Mouse (Mus musculus) hindbrain, embryonic 13.5 days (tissue): ENCODE measurements at regions not wholly inside any gene's neighbourhood (a gene's known extent, or its start where the extent isn't known, plus 50 kb on each side); places are given as distances from the start of the nearest gene placed in this dataset.

ENCODE experiments used
- ATAC-seq: fragments of 200-750 bp; cut with Nextera tagmentation; 2 replicates; pipeline ENCODE4 v1.8.0; 2017; ENCODE audit warnings: moderate TSS enrichment; ENCODE audit not compliant: low FRiP score
- H3K27ac ChIP-seq: fragments of 300-500 bp; sonication (generic); 2 replicates; pipeline ENCODE4 v1.5.1; 2015; ENCODE audit warnings: inconsistent platforms, mild to moderate bottlenecking, moderate library complexity
- H3K27me3 ChIP-seq: fragments of 300-500 bp; sonication (generic); 2 replicates; pipeline ENCODE4 v1.6.1; 2015; ENCODE audit warnings: mild to moderate bottlenecking, inconsistent platforms
- H3K36me3 ChIP-seq: fragments of 300-500 bp; sonication (generic); 2 replicates; pipeline ENCODE4 v1.6.1; 2015; ENCODE audit warnings: mild to moderate bottlenecking, inconsistent platforms
- H3K4me1 ChIP-seq: fragments of 300-500 bp; sonication (generic); replicated peaks from 2 replicates; pipeline ENCODE4 v1.6.1; 2015; ENCODE audit warnings: inconsistent platforms
- H3K4me2 ChIP-seq: fragments of 300-500 bp; sonication (generic); 2 replicates; pipeline ENCODE4 v1.6.1; 2015; ENCODE audit warnings: inconsistent platforms, mild to moderate bottlenecking, moderate library complexity
- H3K4me3 ChIP-seq: fragments of 300-500 bp; sonication (generic); 2 replicates; pipeline ENCODE4 v1.5.1; 2015; ENCODE audit warnings: mild to moderate bottlenecking, inconsistent platforms
- H3K9ac ChIP-seq: fragments of 300-500 bp; sonication (generic); 2 replicates; pipeline ENCODE4 v1.6.1; 2015; ENCODE audit warnings: mild to moderate bottlenecking, inconsistent platforms
- H3K9me3 ChIP-seq: fragments of 300-500 bp; sonication (generic); 2 replicates; pipeline ENCODE4 v1.6.1; 2016; ENCODE audit warnings: inconsistent platforms
- WGBS: fragments of 180-500 bp; shearing (Covaris S2); methylation state at CpG from one replicate; pipeline ENCODE4 v1.1.7; 2015; 5-methylcytosine and 5-hydroxymethylcytosine counted together

DNA sequence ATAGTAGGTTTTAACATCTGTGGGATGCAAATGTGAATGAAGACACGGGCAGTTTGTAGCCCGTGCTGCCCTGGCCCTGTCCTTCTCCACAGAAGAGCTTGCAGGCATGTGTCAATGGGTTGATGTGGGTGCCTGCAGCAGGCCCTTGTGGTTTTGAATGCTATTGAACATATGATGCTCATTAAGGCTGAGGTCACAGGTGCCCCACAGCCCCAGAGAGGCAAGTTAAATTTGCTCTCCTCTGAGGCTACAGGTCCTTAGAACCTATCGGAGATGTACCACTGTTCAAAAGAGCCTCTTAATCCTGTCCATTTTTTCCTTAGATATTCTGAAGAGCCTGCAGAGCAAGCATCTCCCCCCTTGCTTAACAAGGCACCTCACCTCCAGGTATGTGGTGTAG lies 71.7 kb upstream of the Dlg1 start:
- no peaks in the 10 kb centered on the region for H3K27me3 ChIP-seq
- 47% methylated on average over 3 of the region's 3 CpGs for WGBS
- H3K4me3 ChIP-seq, result no peak overlapping the region
- ATAC-seq, result peak; percentile 27
- H3K9me3 ChIP-seq, result no peaks in the 10 kb centered on the region
- H3K27ac ChIP-seq, result peak overlapping the region; percentile 90
- peaks cover 45% of the 10 kb centered on the region for H3K4me1 ChIP-seq
- H3K4me2 ChIP-seq, result peak overlapping the region; percentile 30
- H3K36me3 ChIP-seq, result no peaks in the 10 kb centered on the region
- no peak overlapping the region for H3K9ac ChIP-seq

DNA sequence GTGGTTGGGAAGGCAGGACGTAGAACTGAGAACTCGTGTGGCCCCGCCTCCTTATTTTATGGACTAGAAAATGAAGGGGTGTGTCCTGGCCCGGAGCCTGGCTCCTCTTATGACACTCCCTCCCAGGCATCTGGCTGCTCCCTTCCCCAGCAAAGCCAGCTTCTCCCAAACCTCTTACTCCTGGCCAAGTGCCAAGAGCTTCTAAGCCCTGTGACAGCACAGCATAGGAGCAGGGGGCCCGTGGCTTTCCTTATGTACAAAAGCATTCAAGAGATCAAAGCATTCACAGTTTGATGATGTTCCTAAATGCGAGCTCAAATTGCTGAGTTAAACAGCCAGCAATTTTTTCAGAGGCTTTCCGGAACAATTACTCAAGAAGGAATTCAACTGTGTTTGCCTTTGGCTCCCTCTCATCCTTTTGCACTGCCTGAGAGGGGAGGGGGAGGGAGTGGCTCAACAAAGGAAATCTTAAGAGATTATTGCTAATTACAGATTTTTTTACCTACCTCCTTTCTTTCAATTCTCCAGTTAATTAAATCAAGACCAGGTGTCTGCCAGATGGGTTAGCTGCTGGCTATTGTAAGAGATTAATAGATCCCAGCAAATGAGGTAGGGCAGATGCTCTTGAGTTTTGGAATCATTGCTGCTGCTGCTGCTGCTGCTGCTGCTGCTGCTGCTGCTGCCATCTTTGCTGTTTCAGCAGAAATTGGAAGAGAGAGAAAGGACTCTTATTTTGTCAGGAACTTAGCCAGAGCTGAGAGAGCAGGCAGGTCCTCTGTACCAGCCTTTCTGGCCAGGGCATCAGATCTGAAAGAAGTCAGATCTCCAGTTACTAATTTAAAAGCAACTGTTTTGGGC lies 71.0 kb upstream of the Dlg1 start:
- Histone ChIP-seq H3K9ac (peak overlapping the region; percentile 24; the same call in 1 of the 2 replicates), H3K9me3 (no peaks in the 10 kb centered on the region), H3K27ac (peak overlapping the region; percentile 90), H3K4me2 (peak overlapping the region; percentile 30), H3K4me1 (peaks cover 45% of the 10 kb centered on the region), H3K36me3 (no peaks in the 10 kb centered on the region), H3K27me3 (no peaks in the 10 kb centered on the region), H3K4me3 (no peak overlapping the region)
- peak; percentile 95 for ATAC-seq
- WGBS, result 8% methylated on average over 7 of the region's 7 CpGs

DNA sequence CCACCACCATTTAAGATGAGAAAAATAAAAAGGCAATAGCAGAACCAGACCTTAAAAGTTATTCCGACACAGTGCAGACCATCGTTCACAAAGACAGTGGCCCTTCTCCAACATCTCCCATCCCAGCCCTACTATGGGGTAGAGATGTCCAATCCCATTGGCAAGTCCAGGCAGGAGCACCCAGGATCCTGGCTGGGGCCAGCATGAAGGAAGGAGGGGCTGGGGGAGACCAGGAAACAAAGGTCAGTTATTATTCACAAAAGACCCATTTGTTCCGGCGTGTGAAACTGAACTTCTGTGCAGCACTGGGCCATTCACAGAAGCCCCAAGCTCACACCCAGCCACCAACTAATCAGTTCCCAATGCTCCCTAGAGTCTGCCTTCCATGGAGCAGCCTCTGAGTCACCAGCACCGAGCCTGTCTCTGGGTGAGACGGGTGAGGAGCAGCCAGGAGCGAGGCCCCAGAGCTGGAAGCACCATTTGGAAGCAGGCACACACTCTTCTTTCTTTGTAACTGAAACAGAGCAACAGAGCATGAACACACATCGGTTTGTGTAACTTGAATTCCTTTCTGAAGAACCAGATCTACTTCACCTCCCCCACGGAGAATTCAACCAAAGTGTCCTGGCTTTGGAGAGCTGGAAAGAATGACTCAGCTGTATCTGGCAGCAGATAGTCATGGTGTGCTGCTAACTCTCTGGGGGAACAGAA lies 70.1 kb upstream of the Dlg1 start:
- WGBS, result 26% methylated on average over 9 of the region's 9 CpGs
- ATAC-seq, result peak; percentile 46; the same call in 1 of the 2 replicates
- H3K9ac ChIP-seq, result 0 out of 2 replicates have a peak overlapping the region, but pooled peaks have one; percentile 24

DNA sequence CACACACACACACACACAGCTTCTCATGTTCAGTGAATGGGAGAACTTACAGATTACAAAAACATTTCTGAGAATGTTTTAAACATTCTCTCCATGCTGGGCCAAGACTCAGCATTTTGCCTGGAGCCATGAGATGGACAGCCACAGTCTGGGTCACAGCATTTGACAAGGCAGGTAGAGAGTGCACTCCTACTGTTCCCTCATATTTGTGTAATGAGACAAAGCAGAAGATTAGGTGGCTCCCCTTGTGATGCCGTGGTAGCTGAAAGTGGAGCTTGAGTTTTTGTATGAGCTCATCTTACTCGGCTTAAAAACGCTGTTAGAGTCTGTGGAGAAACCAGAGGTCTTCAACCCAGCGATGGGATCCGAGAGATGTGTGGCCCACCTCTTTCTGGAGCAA lies 65.3 kb upstream of the Dlg1 start:
- Histone ChIP-seq H3K9ac (no peak overlapping the region), H3K27ac (no peak overlapping the region), H3K4me3 (no peak overlapping the region), H3K9me3 (no peaks in the 10 kb centered on the region), H3K36me3 (no peaks in the 10 kb centered on the region), H3K4me1 (peaks cover 11% of the 10 kb centered on the region), H3K4me2 (no peak overlapping the region), H3K27me3 (no peaks in the 10 kb centered on the region)
- 91% methylated on average over 5 of the region's 5 CpGs for WGBS
- ATAC-seq, result no peak

More for the DNA sequence above, 70.1 kb upstream of the Dlg1 start:
- Histone ChIP-seq H3K36me3 (no peaks in the 10 kb centered on the region), H3K4me2 (peak overlapping the region; percentile 30), H3K9me3 (no peaks in the 10 kb centered on the region), H3K4me1 (peaks cover 45% of the 10 kb centered on the region), H3K27ac (peak overlapping the region; percentile 90), H3K4me3 (no peak overlapping the region), H3K27me3 (no peaks in the 10 kb centered on the region)

DNA sequence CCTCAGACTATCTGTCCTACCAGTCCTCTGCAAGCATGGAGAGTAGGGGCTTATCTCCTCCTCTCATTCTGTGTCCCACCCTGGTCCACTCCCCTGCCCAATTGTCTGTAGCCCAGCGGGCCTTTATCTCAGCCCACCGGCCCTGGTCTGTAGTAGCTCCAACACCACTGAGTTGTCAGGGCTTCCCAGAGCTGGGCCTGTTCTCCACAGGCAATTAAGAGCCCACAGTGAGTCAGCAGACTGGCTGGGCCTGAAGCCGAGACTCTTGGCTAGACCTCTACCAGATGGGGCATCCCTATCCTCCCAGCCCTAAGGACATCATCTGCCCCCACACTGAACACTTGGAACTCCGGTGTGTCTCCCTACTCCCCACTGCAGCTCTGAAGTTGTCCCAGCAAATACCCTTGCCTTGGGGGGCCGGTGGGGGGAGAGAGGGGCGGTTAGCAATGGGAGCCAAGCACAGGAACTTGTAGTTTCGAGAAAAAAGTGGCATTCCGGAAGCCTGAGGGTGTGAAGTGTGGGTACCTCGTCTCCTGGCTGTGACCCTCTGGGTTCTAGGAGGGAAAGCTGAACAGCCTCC lies 64.7 kb upstream of the Dlg1 start:
- no peak overlapping the region for H3K9ac ChIP-seq
- 86% methylated on average over 9 of the region's 9 CpGs for WGBS
- H3K4me1 ChIP-seq, result peaks cover 5% of the 10 kb centered on the region
- H3K27me3 ChIP-seq, result no peaks in the 10 kb centered on the region
- no peaks in the 10 kb centered on the region for H3K36me3 ChIP-seq
- H3K9me3 ChIP-seq, result no peaks in the 10 kb centered on the region
- H3K27ac ChIP-seq, result no peak overlapping the region
- no peak overlapping the region for H3K4me2 ChIP-seq
- ATAC-seq, result no peak
- H3K4me3 ChIP-seq, result no peak overlapping the region

DNA sequence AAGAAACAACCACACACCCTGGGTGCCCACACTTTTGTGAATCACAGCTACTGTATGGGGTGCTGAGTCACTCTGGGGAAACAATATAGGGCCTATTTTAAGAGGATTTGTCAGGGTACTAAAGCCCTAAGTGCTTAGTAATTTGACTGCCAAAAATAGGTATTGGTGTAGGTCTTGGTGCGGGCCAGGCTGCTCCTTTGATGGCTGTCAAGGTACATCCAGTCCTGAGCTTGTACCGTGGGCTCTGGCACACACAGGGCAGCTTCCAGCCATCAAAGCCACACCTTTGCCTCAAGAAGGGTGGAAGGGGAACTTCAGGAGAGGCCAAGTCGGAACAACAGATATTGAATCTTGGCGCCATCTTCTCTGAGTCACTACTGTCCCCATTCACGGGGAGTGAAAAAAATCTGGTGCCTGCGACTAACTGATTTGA lies 64.2 kb upstream of the Dlg1 start:
- Histone ChIP-seq H3K9me3 (no peaks in the 10 kb centered on the region), H3K9ac (no peak overlapping the region), H3K4me1 (peaks cover under 1% of the 10 kb centered on the region; the same call in 1 of the 2 replicates), H3K27me3 (no peaks in the 10 kb centered on the region), H3K4me3 (no peak overlapping the region), H3K4me2 (no peak overlapping the region), H3K27ac (no peak overlapping the region), H3K36me3 (no peaks in the 10 kb centered on the region)
- 93% methylated on average over 6 of the region's 6 CpGs for WGBS
- ATAC-seq, result no peak

DNA sequence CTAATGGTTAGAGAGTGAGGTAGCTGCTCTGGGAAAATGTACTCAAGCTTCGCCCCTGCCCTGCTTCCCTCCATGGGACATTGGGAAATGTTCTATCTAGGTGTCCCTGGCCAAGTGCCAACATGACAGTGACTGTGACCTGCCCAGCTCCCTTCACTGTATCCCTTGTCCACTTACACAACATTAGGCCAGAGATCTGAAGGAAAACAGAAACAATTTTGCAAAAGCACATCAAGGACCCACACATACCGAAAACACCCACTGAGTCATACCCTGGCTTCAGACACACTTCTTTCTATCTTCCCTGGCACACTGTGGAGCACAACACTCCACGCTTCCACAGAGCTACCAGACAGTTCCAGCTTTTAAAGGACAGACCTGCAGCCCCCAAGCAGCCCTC lies 62.0 kb upstream of the Dlg1 start:
- no peaks in the 10 kb centered on the region for H3K4me1 ChIP-seq
- 95% methylated on average over 3 of the region's 3 CpGs for WGBS
- no peak overlapping the region for H3K27ac ChIP-seq
- no peaks in the 10 kb centered on the region for H3K36me3 ChIP-seq
- ATAC-seq, result no peak
- H3K9ac ChIP-seq, result no peak overlapping the region
- H3K4me3 ChIP-seq, result no peak overlapping the region
- no peaks in the 10 kb centered on the region for H3K9me3 ChIP-seq
- no peak overlapping the region for H3K4me2 ChIP-seq
- no peaks in the 10 kb centered on the region for H3K27me3 ChIP-seq

DNA sequence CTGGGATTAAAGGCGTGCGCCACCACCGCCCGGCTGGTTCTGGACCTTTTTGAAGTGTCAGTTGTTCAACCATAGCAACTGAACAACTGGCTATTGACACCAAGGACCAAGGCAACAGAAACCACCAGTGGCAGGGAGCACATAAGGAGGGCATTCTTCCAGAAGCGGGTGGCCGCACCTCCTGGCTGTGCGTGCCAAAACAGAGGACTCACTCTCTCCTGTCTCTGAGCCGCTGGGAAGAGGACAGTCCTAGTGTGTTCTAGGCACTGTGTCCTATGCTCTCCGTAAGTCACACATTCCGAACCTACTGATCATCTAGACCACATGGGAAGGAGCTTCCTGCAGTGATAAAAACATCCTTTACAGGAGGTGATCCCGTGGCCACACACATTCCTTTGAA lies 60.1 kb upstream of the Dlg1 start:
- WGBS, result 80% methylated on average over 11 of the region's 11 CpGs
- Histone ChIP-seq H3K9me3 (no peaks in the 10 kb centered on the region), H3K27me3 (no peaks in the 10 kb centered on the region), H3K4me3 (no peak overlapping the region), H3K36me3 (no peaks in the 10 kb centered on the region), H3K4me2 (no peak overlapping the region), H3K27ac (no peak overlapping the region), H3K4me1 (no peaks in the 10 kb centered on the region), H3K9ac (no peak overlapping the region)
- no peak for ATAC-seq

DNA sequence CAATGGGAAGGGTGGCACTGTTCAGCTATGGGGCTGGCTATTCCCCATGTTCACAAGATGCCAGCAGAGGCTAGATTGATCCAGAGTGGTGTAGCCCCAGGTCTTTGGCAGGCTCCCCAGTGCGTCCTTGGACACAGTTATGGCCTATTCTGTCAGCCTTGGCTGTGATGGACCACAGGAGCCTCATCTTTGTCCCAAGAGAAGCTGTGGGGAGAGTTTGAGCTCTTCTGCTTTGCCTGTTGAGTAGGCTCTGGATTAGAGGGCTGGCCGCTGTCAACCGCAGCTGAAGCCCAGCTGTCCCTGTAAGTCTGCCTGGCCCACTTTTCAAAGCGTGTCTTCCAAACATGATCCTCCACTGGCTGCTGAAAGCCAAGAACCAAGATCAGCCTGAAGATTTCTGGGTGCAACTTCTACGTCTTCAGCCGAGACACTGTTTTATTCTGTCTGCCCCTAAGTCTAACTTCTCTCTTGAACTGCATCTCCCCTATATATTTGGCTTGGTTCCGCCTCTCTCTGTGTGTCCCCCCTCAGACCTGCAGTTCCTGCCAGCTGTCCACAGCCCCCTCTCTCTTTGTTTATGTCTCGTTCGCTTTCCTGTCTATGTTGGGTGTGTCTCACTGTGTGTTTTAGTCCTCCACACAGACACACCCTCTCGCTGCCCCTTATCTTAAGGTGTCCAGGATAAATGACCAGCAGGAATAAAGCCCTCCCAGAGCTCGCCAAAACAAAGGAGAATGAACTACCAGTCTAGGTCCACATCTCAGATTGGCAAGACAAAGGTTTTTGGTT lies 56.7 kb upstream of the Dlg1 start:
- Histone ChIP-seq H3K4me2 (no peak overlapping the region), H3K27me3 (no peaks in the 10 kb centered on the region), H3K4me1 (no peaks in the 10 kb centered on the region), H3K36me3 (no peaks in the 10 kb centered on the region), H3K4me3 (no peak overlapping the region), H3K27ac (no peak overlapping the region), H3K9ac (no peak overlapping the region), H3K9me3 (no peaks in the 10 kb centered on the region)
- WGBS, result 83% methylated on average over 11 of the region's 11 CpGs
- ATAC-seq, result no peak

DNA sequence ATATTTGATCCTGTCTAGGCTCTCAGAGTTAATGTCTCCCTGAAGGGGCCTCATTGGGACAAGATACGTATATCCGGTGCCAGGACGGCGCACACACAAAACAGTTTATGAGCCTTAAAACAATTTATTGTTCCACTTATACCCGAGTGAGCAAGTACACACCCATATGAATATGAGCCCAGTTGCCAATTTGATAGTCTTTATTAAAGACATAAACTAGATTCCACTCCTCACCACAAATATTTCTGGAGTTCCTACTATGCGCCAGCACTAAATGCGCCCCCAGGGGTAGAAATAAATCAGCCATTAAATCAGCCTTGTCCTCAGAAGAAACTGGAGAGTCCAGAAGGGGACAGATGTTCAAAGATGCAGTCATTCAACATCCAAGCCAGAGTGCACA lies 54.3 kb upstream of the Dlg1 start:
- Histone ChIP-seq H3K4me3 (no peak overlapping the region), H3K27me3 (no peaks in the 10 kb centered on the region), H3K9ac (no peak overlapping the region), H3K4me2 (no peak overlapping the region), H3K4me1 (no peaks in the 10 kb centered on the region), H3K27ac (no peak overlapping the region), H3K36me3 (no peaks in the 10 kb centered on the region), H3K9me3 (no peaks in the 10 kb centered on the region)
- 79% methylated on average over 7 of the region's 7 CpGs for WGBS
- ATAC-seq, result no peak

DNA sequence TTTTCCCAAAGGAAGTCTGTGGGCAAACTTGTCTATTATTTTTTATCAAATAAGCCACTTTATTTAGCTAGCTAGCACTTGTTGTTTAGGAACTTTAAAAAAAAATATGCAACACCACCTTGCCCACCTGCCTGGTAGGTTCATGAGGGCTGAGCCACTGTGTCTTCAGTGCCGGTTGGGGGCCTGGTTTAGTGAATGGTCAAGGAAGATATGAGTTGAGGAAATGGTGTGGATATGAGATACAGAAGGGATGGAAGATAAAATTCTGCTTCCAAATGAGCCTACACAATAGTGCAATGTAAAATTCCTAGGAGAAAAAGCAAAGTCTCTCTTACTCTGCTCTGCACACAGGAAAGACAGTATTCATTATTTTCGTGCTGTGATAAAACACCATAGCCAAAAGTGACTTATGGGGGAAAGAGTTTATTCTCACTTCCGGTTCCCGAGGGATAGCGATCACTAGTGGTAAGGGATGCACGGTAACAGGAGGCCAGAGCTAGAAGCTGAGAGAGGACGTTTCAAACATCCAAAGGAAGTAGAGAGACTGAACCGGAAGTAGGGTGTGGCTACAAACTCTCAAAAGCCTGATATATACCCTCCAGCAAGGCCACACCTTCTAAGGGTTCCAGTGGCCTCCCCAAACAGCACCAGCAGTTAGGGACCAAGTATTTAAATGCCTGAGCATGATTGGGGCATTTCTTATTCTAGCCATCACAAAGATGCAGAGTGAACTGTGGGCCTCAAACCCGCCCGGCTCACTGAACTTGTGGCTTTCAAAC lies 53.7 kb upstream of the Dlg1 start:
- 90% methylated on average over 10 of the region's 10 CpGs for WGBS
- H3K27ac ChIP-seq, result no peak overlapping the region

More for the DNA sequence above, 53.7 kb upstream of the Dlg1 start:
- Histone ChIP-seq H3K4me3 (no peak overlapping the region), H3K27me3 (no peaks in the 10 kb centered on the region), H3K4me2 (no peak overlapping the region), H3K9ac (no peak overlapping the region), H3K36me3 (no peaks in the 10 kb centered on the region), H3K9me3 (no peaks in the 10 kb centered on the region), H3K4me1 (no peaks in the 10 kb centered on the region)
- no peak for ATAC-seq
